Mouse (Mus musculus) brown adipose tissue, adult 24 weeks (tissue): ENCODE measurements around the gene Prps2. TPM values are rescaled to one million over a fixed set of nuclear protein-coding genes. Genes with fewer than 3 reads are reported as not detected.
"Not testable (repeated sequence)": the region's sequence is repeated elsewhere in the genome, so short reads cannot be mapped to it uniquely, and the experiment has no call there.

ENCODE experiments used
- H3K27ac ChIP-seq: fragments of 200-500 bp; replicated peaks from 2 replicates; pipeline ENCODE4 v1.5.1; 2012; ENCODE audit warnings: low read depth, mild to moderate bottlenecking, low read length
- H3K4me1 ChIP-seq: fragments of 200-500 bp; 2 replicates; pipeline ENCODE4 v1.6.1; 2012; ENCODE audit warnings: low read length, mixed read lengths; ENCODE audit not compliant: control insufficient read depth, insufficient read depth, insufficient read length
- H3K4me3 ChIP-seq: fragments of 200-500 bp; 2 replicates; pipeline ENCODE4 v1.5.1; 2012; ENCODE audit warnings: low read depth, mild to moderate bottlenecking, low read length, moderate library complexity; ENCODE audit not compliant: insufficient read depth
- polyA plus RNA-seq: library from polyadenylated mRNA; stranded (reverse); fragments of >200 nt; gene quantifications from 2 replicates; pipeline ENCODE4 v1.2.4, GENCODE M21; 2012; ENCODE audit not compliant: missing spikeins, insufficient read depth, insufficient read length

The Prps2 gene
- polyA plus RNA-seq, 1 experiment, result 3.1 TPM

DNA sequence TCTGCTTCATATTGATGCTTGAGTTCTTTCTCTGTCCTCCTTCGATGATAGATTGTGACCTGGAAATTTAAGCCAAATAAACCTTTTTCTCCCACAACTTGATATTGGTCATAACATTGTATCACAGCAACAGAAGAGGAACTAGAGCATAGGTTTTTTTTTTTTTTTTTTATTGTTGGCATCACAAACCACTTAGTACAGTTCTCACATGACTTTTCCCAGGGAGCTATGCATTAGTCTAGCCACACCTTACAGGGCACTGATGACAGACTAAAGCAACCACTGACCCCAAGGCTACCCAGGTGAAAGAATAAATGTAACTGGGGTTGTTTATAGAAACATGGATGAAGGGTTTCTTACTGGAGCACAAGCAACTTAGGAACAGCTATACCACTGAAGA, 44.6 kb downstream of the Prps2 start:
- no peaks in the 10 kb centered on the region for H3K4me1 ChIP-seq
- no peak overlapping the region for H3K4me3 ChIP-seq
- no peak overlapping the region for H3K27ac ChIP-seq

DNA sequence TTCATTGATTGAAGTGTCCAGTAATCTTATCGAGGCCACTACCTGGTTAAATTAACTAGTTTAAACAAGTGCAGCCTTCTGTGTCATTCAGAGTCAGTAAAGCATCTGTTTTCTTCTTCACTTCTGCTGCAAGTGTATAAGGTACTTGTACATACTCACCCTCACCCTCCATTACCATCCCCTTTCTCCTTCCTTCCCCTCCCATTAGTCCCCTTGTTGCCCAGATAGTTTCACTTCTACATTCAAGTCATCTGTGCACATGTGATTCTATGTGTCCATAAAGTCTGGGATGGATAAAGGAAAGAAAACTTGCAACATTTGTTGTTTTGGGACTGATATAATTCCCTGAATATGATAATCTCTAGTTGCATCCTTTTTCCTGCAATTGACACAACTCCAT, 48.0 kb downstream of the Prps2 start:
- Histone ChIP-seq H3K27ac (no peak overlapping the region), H3K4me3 (no peak overlapping the region), H3K4me1 (no peaks in the 10 kb centered on the region)

DNA sequence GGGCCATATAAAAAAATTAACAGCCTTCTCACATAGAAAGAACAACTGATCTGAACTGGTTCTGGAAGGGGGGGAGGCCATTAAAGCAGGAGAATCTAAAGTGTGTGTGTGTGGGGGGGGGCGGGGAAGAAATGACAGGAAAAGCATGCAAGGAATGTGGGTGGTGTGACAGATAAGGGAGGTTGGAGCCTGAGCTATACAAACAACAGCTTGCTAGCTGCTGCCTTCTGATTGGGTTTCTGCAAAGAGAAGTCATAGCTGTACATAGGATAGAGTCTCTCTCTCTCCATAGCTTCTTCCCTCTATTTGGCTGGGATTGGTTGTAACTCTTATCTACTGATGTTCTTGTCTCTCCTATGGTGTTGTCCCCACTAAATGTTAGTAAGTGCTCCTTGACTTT, 49.9 kb downstream of the Prps2 start:
- Histone ChIP-seq H3K4me1 (no peaks in the 10 kb centered on the region), H3K4me3 (no peak overlapping the region), H3K27ac (no peak overlapping the region)

DNA sequence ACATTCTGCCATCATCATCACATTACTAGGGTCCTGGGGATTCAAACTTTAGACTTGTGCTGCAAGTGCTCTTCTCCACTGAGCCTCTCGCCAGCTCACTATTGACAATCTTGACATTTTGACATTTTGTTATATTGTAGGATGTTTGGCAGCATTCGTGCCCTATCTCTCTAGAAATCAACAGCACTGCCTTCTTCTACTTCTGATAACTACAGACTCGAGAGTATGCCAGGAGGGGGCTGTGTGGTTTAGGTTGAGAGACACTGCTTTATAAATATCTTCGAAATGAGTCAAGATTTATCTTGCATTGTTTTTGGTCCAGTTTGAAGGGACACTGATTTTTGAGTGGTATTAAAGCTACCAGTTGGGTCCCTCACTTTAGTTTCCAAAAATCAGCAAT, 51.6 kb downstream of the Prps2 start:
- H3K27ac ChIP-seq, result no peak overlapping the region
- no peak overlapping the region for H3K4me3 ChIP-seq
- H3K4me1 ChIP-seq, result no peaks in the 10 kb centered on the region

DNA sequence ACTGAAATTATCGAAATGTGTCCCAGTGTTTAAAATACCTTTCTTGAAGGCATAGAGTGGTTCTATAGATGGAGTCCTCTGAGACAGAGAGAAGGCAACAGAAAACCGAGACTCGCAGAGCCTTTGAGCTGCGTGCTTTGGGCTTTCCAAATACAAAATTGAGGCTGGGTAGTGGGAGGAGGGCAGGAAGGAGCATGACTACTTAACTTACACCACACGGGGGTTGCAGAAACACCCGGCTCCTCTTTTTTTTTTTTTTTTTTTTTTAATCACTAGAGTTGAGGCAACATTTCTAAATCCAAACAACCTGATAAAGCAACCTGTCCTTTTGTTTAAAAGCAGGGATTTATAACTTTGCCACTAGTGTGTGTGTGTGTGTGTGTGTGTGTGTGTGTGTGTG, 52.1 kb downstream of the Prps2 start, which contains the start of gene Tlr7:
Gene Tlr7, minus strand, starts transcription at position 160 of the 400 bp plus-strand sequence.
- Histone ChIP-seq H3K27ac (peak within 1 kb of the TSS; percentile 52), H3K4me3 (no peak within 1 kb of the TSS; the same call in 1 of the 2 replicates), H3K4me1 (no peaks in the 10 kb centered on the region)

DNA sequence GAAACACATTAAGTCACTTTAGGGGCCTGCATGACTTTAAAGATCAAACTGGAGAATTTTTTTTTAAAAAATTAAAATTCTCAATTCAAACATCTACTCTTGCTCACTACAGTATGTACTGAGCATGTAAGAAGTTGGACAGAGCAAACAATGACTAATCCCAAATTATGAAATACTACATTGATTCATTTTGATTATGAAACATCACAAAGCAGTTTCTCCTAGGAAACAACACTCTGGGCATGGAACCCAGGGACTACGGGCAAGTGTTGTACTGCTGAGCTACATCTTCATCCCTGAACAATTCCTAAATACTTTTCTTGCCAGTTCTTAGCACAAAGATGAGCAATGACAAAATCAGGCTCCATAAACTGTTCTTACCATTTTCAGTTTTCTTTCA, 52.9 kb downstream of the Prps2 start:
- no peak overlapping the region; the same call in 1 of the 2 replicates for H3K4me3 ChIP-seq
- H3K27ac ChIP-seq, result peak overlapping the region; percentile 24; the same call in 1 of the 2 replicates

DNA sequence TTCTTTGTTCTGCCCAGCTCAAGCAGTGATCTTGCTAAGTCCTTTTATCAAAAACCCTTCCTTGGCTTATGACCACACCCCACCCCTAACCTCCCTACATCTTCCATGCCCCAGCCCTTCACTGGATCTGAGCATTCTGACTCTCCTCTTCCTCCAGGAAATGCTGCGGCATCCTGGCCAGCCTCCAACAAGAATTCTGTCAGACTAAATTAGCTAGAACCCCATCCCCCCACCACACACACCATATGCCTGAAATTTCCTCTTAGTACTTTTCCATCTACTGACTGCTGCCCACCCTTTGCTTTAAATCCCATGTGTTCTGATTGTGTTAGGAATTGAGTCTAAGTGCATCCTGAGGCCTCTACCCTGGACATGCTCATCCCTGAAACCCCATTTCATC, 53.5 kb downstream of the Prps2 start:
- Histone ChIP-seq H3K4me1 (no peaks in the 10 kb centered on the region), H3K4me3 (no peak overlapping the region), H3K27ac (peak overlapping the region; percentile 52)

More for the DNA sequence above, 52.9 kb downstream of the Prps2 start:
- H3K4me1 ChIP-seq, result no peaks in the 10 kb centered on the region

DNA sequence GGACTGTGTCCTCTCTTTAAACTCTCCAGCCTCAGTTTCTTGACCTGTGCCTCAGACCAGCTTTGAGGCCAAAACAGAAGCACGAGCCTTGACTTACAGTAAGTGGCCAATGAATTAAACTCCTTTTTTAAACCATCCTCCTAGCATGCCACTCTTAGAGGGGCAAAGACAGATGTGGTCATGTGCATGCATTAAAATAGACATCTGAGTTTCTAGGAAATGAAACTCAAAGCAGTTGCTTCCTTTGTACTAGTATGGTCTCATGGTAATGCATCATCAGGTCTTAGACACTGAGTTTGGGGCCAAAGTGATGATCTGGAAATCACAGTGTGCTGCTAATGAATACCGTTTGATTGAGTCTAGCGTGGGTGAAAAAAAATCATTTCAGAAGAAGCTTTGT, 54.0 kb downstream of the Prps2 start:
- Histone ChIP-seq H3K4me1 (no peaks in the 10 kb centered on the region), H3K4me3 (no peak overlapping the region), H3K27ac (peak overlapping the region; percentile 68)

DNA sequence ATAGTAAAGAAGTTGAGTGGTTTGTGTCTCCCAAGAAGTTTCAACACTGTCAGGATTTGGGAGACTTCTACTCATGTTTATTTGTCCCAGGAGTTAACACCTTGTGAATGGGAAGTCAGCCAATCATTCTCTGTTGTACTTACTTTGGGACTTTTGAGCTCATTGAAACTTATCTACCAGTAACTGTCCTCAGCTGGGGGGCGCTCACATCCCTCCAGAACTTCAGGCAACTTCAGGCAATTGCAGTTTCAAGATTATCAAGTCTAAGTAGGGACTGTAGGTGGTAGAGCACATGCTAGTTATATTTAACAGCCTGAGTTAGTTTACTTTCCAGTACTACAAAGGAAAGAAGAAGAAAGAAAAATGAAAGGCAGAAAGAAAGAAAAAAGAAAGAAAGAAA, 58.8 kb downstream of the Prps2 start:
- Histone ChIP-seq H3K27ac (no peak overlapping the region), H3K4me1 (no peaks in the 10 kb centered on the region), H3K4me3 (no peak overlapping the region)

DNA sequence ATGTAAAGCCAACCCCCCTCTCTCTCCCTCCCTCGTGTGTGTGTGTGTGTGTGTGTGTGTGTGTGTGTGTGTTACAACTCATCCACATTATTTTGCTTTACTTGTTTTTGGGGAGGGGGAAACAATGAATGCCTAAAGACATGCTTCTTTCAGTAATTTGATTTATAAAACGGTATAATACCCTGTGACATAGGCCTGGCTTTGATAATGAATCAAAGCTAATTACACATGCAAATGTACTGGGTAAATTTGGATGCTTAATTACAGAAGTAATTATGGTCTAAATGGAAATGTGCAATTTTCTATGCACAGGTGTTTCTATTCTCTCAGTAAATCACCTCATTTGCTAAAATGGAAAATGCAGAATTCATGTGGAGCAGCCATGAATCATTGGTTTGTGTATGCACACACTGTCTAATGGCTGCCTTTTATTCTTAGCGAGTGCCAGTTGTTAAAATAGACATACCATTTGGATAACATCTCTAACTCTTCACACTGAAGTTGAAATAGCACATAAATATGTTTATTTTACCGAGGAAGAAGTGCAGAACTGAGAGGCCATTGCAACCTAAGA, 61.2 kb downstream of the Prps2 start:
- no peaks in the 10 kb centered on the region for H3K4me1 ChIP-seq
- H3K27ac ChIP-seq, result no peak overlapping the region
- H3K4me3 ChIP-seq, result no peak overlapping the region

DNA sequence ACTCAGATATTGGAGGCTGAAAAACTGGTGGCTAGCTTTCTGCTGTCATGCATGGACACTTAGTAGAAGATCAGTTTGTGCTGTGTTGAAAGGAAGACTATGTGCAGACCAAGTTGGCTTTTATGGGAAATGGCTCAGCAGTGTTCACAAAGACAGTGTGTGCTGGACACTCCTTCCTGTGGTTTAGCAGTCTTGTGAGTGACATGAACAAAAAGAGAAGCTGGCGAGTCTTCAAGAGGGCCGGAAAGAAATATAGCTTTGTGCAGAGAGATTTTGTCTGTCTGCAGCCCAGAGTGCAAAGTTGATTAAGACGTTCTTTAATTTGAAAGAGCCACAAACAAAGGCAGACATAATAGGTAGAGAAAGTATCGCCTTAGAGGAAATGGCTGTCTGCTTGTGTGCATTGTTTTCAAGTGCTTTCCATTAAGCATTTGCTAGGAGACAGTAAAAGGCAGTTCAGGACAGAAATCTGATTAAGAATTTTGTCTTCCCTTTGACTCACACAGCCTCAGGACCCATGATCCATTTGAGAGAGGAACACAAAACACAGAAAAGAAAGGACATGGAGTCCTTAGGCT, 63.6 kb downstream of the Prps2 start:
- H3K4me1 ChIP-seq, result no peaks in the 10 kb centered on the region
- H3K4me3 ChIP-seq, result no peak overlapping the region
- H3K27ac ChIP-seq, result peak overlapping the region; percentile 26

DNA sequence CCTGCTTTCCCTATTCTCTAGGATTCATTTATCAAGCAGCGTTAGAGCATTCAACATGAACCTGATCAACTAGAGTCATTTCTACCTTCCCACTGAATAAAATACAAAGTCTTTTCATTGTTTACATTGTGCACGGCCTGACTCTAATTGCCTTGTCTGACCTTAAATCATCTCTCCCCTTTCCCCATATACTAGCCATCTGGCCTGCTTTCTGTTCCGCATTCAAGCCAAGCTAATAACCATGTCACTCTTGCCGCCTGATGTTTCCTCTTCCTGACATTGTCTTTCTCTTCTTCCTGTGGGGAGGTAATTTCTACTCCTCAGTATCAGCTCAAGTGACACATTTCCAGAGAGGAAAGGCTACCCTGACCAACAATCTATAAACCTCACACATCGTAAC, 66.8 kb downstream of the Prps2 start:
- Histone ChIP-seq H3K4me1 (no peaks in the 10 kb centered on the region), H3K4me3 (no peak overlapping the region), H3K27ac (no peak overlapping the region)

DNA sequence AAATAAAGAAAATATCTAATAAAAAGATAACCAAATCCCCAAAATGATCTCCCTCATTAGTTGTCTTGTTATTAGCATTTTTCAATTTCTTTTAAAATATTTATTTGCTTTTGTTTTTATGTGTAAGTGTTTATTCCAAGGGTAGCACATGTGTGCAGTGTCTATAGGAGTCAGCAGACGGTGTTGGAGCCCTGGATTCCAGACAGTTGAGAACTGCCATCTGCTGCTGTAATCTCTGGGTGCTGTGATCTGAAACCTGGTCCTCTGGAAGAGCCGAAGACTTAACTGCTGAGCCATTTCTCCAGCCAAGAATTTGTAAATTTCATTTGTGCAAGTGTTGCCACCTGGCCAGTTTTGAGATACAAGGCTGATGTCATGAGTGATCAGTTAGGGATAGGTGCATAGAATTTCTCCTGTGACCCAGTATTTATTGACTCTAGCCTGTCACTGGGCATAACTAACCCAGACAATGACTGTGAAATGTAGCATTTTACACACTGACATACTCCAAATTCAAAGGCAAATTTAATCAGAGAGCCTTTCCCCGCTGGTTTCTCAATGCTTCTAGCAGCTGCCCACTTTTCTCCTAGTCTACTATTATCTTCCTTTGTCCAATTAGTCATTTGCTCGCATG, 67.3 kb downstream of the Prps2 start:
- no peak overlapping the region; the same call in 1 of the 2 replicates for H3K27ac ChIP-seq
- H3K4me3 ChIP-seq, result no peak overlapping the region
- H3K4me1 ChIP-seq, result no peaks in the 10 kb centered on the region

DNA sequence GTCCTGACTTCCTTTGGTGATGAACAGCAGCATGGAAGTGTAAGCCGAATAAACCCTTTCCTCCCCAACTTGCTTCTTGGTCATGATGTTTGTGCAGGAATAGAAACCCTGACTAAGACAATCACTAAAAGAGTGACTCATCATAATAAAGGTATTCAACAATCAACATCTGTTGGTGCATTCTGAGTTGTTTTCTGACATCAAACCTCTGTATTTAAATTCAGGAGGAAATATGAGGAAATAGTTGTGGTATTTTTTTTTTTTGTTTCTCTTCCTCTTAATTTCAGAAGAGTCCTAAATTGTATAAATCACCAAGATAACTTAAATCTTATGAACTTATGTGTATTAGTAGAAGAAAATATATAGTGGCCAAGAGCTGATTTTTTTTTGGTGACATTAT, 80.5 kb downstream of the Prps2 start:
- H3K27ac ChIP-seq, H3K4me3 ChIP-seq, H3K4me1 ChIP-seq: not testable (repeated sequence)
